ENCODE assay signal across 23 mouse cellular contexts in the genomic region with DNA sequence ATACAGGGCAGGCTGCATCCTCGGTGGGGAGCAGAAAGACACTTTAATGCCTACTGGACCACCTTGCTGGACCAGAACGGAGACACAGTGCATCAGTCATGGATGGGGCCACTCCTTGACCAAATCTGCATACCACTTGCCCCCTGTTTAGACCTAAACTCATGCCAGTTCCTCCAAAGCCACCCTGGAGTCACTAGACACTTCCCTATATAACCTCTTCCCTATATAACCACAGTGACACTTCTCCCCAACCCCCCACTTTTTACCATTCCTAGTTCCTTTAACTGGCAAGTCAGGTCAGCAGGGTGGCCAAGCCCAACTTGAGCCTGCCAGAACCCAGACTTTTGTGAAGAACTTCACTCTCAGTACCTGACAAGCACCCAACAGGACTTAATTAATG.
DNase-seq lines count a peak whose midpoint lies in the region; ATAC-seq and TF ChIP-seq lines count a peak whose summit lies in the region.
"Had no signal": no experiment of that assay in that cellular context is flagged by ENCODE, and none has a peak within 500 bp of the region (broad histone marks: within the 10 kb centered on the region; RNA-seq: fewer than 3 reads in every experiment).

No protein-coding gene starts in this region.

- no peaks in the 10 kb centered on the region for H3K27me3 ChIP-seq in heart, embryonic 10.5 days (ENCODE audit: insufficient read depth, poor library complexity, severe bottlenecking)
- H3K27me3 ChIP-seq in liver, adult 2 months (ENCODE audit: control insufficient read depth, insufficient read depth, low read length): no peaks in the 10 kb centered on the region
- H3K27me3 ChIP-seq in liver, postnatal 0 days (ENCODE audit: insufficient read depth, low read length): no peaks in the 10 kb centered on the region
- no peaks in the 10 kb centered on the region for H3K27me3 ChIP-seq in CH12.LX (replicated peaks)
- no peaks in the 10 kb centered on the region for H3K27me3 ChIP-seq in kidney, embryonic 14.5 days (ENCODE audit: control insufficient read depth, insufficient read depth, low read length)
- H3K27me3 ChIP-seq: heart, embryonic 13.5 days; liver, embryonic 13.5 days; midbrain, embryonic 15.5 days had no signal

- H3K9ac ChIP-seq in liver, adult 2 months (ENCODE audit: low read depth, low read length): no peak overlapping the region
- no peak overlapping the region for H3K9ac ChIP-seq in liver, postnatal 0 days (replicated peaks)
- H3K9ac ChIP-seq in CH12.LX (ENCODE audit: insufficient read depth, low read depth): no peak overlapping the region
- H3K9ac ChIP-seq in kidney, embryonic 14.5 days (ENCODE audit: low read depth, low read length): no peak overlapping the region
- H3K9ac ChIP-seq: heart, embryonic 13.5 days; liver, embryonic 13.5 days; lung, embryonic 14.5 days; midbrain, embryonic 15.5 days had no signal

- no peak overlapping the region for H3K27ac ChIP-seq in heart, embryonic 10.5 days
- no peak overlapping the region for H3K27ac ChIP-seq in liver, adult 2 months (replicated peaks; ENCODE audit: insufficient read depth, low read depth, low read length)
- no peak overlapping the region for H3K27ac ChIP-seq in liver, postnatal 0 days (ENCODE audit: low read depth)
- H3K27ac ChIP-seq in CH12.LX (ENCODE audit: insufficient read depth, low read depth): peak overlapping the region; percentile 44; the same call in 1 of the 2 replicates
- H3K27ac ChIP-seq in kidney, embryonic 14.5 days (ENCODE audit: low read depth, low read length): no peak overlapping the region
- H3K27ac ChIP-seq: heart, adult 2 months; heart, embryonic 13.5 days; liver, embryonic 13.5 days; midbrain, embryonic 15.5 days had no signal

- no peaks in the 10 kb centered on the region for H3K79me2 ChIP-seq in liver, adult 2 months (ENCODE audit: control insufficient read depth, insufficient read depth, low read length)
- H3K79me2 ChIP-seq in CH12.LX (replicated peaks; ENCODE audit: control insufficient read depth, extremely low read depth, insufficient read depth, poor library complexity, severe bottlenecking): no peaks in the 10 kb centered on the region

- ATAC-seq in liver, postnatal 0 days: no peak
- peak; percentile 95 for ATAC-seq in common myeloid progenitor, adult 5-6 weeks (replicated peaks; ENCODE audit: low read depth, poor library complexity, severe bottlenecking)
- no peak for ATAC-seq in kidney, embryonic 14.5 days (ENCODE audit: low FRiP score, low TSS enrichment)
- ATAC-seq: CD4-positive, CD25-positive, alpha-beta regulatory T cell, adult 4 months; midbrain, embryonic 15.5 days had no signal

- no peak for TF ChIP-seq POLR2A in liver, adult 2 months (IDR thresholded peaks at IDR 0.05; ENCODE audit: extremely low read depth, insufficient read depth, low read length)
- TF ChIP-seq POLR2A in CH12.LX (IDR thresholded peaks at IDR 0.05; ENCODE audit: low read depth, low read length): no peak

- no peaks in the 10 kb centered on the region for H3K36me3 ChIP-seq in heart, embryonic 10.5 days
- H3K36me3 ChIP-seq in liver, adult 2 months (ENCODE audit: control insufficient read depth, insufficient read depth, low read length): no peaks in the 10 kb centered on the region
- no peaks in the 10 kb centered on the region for H3K36me3 ChIP-seq in liver, postnatal 0 days (replicated peaks; ENCODE audit: insufficient read depth, low read length)
- H3K36me3 ChIP-seq in CH12.LX (replicated peaks in 1 of 2; ENCODE audit: control insufficient read depth in 1 of 2, insufficient read depth in 1 of 2, low read length in 1 of 2): no peaks in the 10 kb centered on the region
- H3K36me3 ChIP-seq in kidney, embryonic 14.5 days (ENCODE audit: control insufficient read depth, insufficient read depth, low read length): no peaks in the 10 kb centered on the region
- H3K36me3 ChIP-seq: heart, embryonic 13.5 days; liver, embryonic 13.5 days; midbrain, embryonic 15.5 days had no signal

- in situ Hi-C loops in CH12.LX (cut with MboI; ENCODE audit: low pct_ligation_motif_present, low pct_unique_long_range_greater_than_20kb, low sequenced_read_pairs): no loop called here

- peak; percentile 85 for DNase-seq in heart, adult 11 months
- no peak for DNase-seq in heart, embryonic 10.5 days (ENCODE audit: low spot score)
- peak; percentile 19 for DNase-seq in liver, adult 2 months (ENCODE audit: extremely low read depth, low read depth, low spot score)
- no peak for DNase-seq in liver, postnatal 0 days
- DNase-seq in CH12.LX (ENCODE audit: extremely low read depth): no peak
- no peak for DNase-seq in gastrocnemius, adult 18-20 months (ENCODE audit: low spot score)
- DNase-seq: adrenal gland, adult 8-10 months; cerebellum, adult 2 months; cerebellum, postnatal 14 days; gastrocnemius, postnatal 25 days; heart, adult 2 months; heart, postnatal 10 days; kidney, adult 18-20 months; layer of hippocampus, postnatal 36 days; left cerebral cortex, postnatal 4 days; liver, embryonic 13.5 days; right cerebral cortex, postnatal 25 days had no signal

- no peak overlapping the region for H3K4me3 ChIP-seq in heart, embryonic 10.5 days
- no peak overlapping the region for H3K4me3 ChIP-seq in liver, adult 2 months (ENCODE audit: insufficient read depth, low read depth, low read length)
- H3K4me3 ChIP-seq in liver, postnatal 0 days (ENCODE audit: low read depth, low read length): no peak overlapping the region
- H3K4me3 ChIP-seq in CH12.LX (replicated peaks in 1 of 3; ENCODE audit: low read depth in 2 of 3, low read length in 2 of 3, poor library complexity in 1 of 3): peak overlapping the region in 1 of 3 experiments; percentile 19
- no peak overlapping the region for H3K4me3 ChIP-seq in kidney, embryonic 14.5 days (ENCODE audit: low read length)
- H3K4me3 ChIP-seq: heart, adult 2 months; heart, embryonic 13.5 days; liver, embryonic 13.5 days; midbrain, embryonic 15.5 days had no signal

- no peak for TF ChIP-seq RAD21 in CH12.LX (IDR thresholded peaks at IDR 0.05; ENCODE audit: low read depth, low read length)

- no peak for TF ChIP-seq EP300 in liver, postnatal 0 days (IDR thresholded peaks at IDR 0.05; ENCODE audit: low read depth)
- no peak for TF ChIP-seq EP300 in CH12.LX (IDR thresholded peaks at IDR 0.05; ENCODE audit: low read length)

- no peaks in the 10 kb centered on the region for H3K9me3 ChIP-seq in heart, embryonic 10.5 days
- H3K9me3 ChIP-seq in liver, postnatal 0 days (ENCODE audit: low read length): no peaks in the 10 kb centered on the region
- no peaks in the 10 kb centered on the region for H3K9me3 ChIP-seq in CH12.LX (replicated peaks; ENCODE audit: low read length)
- no peaks in the 10 kb centered on the region for H3K9me3 ChIP-seq in kidney, embryonic 14.5 days (ENCODE audit: control insufficient read depth, low read length)
- H3K9me3 ChIP-seq: heart, embryonic 13.5 days; liver, embryonic 13.5 days; midbrain, embryonic 15.5 days had no signal

- WGBS in heart, embryonic 10.5 days: 38% methylated on average over 2 of the region's 2 CpGs
- 35% methylated on average over 2 of the region's 2 CpGs for WGBS in liver, adult 2 months
- WGBS in liver, postnatal 0 days (ENCODE audit: insufficient replicate concordance): 41% methylated on average over 2 of the region's 2 CpGs
- WGBS in kidney, embryonic 14.5 days: 33% methylated on average over 2 of the region's 2 CpGs

- H3K4me1 ChIP-seq in heart, embryonic 10.5 days: peaks cover 10% of the 10 kb centered on the region
- H3K4me1 ChIP-seq in liver, adult 2 months (ENCODE audit: control insufficient read depth, insufficient read depth, low read length): no peaks in the 10 kb centered on the region
- H3K4me1 ChIP-seq in liver, postnatal 0 days (ENCODE audit: insufficient read depth): peaks cover 3% of the 10 kb centered on the region; the same call in 1 of the 2 replicates
- H3K4me1 ChIP-seq in CH12.LX (ENCODE audit: control insufficient read depth in 1 of 2, insufficient read depth in 2 of 2): peaks cover 22 to 63% of the 10 kb centered on the region in 2 experiments
- 0 out of 2 replicates have a peak, but pooled peaks cover 3% of the 10 kb centered on the region for H3K4me1 ChIP-seq in kidney, embryonic 14.5 days (ENCODE audit: control insufficient read depth, insufficient read depth, low read length)
- H3K4me1 ChIP-seq: liver, embryonic 13.5 days had no signal

- dilution Hi-C loops in CH12.LX (cut with MboI; ENCODE audit: extremely low pct_ligation_motif_present, extremely low pct_unique_long_range_greater_than_20kb, low sequenced_read_pairs): no loop called here

- H3K4me2 ChIP-seq in liver, postnatal 0 days (ENCODE audit: low read depth, low read length): no peak overlapping the region
- peak overlapping the region; percentile 1; the same call in 1 of the 2 replicates for H3K4me2 ChIP-seq in CH12.LX (ENCODE audit: insufficient read depth, low read depth, poor library complexity, severe bottlenecking)
- no peak overlapping the region for H3K4me2 ChIP-seq in kidney, embryonic 14.5 days (replicated peaks; ENCODE audit: low read depth, low read length)
- H3K4me2 ChIP-seq: heart, embryonic 13.5 days; liver, embryonic 13.5 days; lung, embryonic 14.5 days; midbrain, embryonic 15.5 days had no signal

- no peak for TF ChIP-seq CTCF in liver, adult 2 months (IDR thresholded peaks at IDR 0.05; ENCODE audit: low read depth, low read length)
- TF ChIP-seq CTCF in liver, postnatal 0 days (IDR thresholded peaks at IDR 0.05; ENCODE audit: low read depth): no peak
- no peak for TF ChIP-seq CTCF in CH12.LX (conservative IDR thresholded peaks at IDR 0.05 in 1 of 2, IDR thresholded peaks at IDR 0.05 in 1 of 2; ENCODE audit: low read depth in 2 of 2, low read length in 2 of 2)

TF ChIP-seq in CH12.LX, 34 proteins besides CTCF, POLR2A, EP300 and RAD21:
- no peak for TF ChIP-seq ZKSCAN1 (IDR thresholded peaks at IDR 0.05; ENCODE audit: borderline replicate concordance, low read depth, low read length)
- no peak for TF ChIP-seq JUN (IDR thresholded peaks at IDR 0.05; ENCODE audit: insufficient read depth, low read depth, low read length)
- TF ChIP-seq BHLHE40 (IDR thresholded peaks at IDR 0.05; ENCODE audit: low read depth, low read length): no peak
- no peak for TF ChIP-seq GABPA (IDR thresholded peaks at IDR 0.05; ENCODE audit: insufficient replicate concordance, low read depth, low read length)
- TF ChIP-seq PAX5 (IDR thresholded peaks at IDR 0.05; ENCODE audit: low read length): no peak
- TF ChIP-seq POLR2AphosphoS2 (IDR thresholded peaks at IDR 0.05; ENCODE audit: low read depth, low read length): no peak
- no peak for TF ChIP-seq MXI1 (IDR thresholded peaks at IDR 0.05; ENCODE audit: low read depth, low read length)
- no peak for TF ChIP-seq IRF4 (IDR thresholded peaks at IDR 0.05; ENCODE audit: low read depth, low read length)
- TF ChIP-seq ZMIZ1 (IDR thresholded peaks at IDR 0.05; ENCODE audit: low read depth, low read length): no peak
- TF ChIP-seq KAT2A (IDR thresholded peaks at IDR 0.05; ENCODE audit: insufficient replicate concordance, low read length): no peak
- no peak for TF ChIP-seq NELFE (IDR thresholded peaks at IDR 0.05; ENCODE audit: low read depth, low read length)
- no peak for TF ChIP-seq MEF2A (IDR thresholded peaks at IDR 0.05; ENCODE audit: borderline replicate concordance, low read depth, low read length)
- TF ChIP-seq JUND (conservative IDR thresholded peaks at IDR 0.05; ENCODE audit: low read depth, low read length): no peak

Comparison
In these comparisons a context has a peak if more than half of its experiments do, and no peak if none do; other contexts are left out.
1. DNase-seq: peak in heart, adult 11 months (single experiment) and liver, adult 2 months (single experiment); none in heart, embryonic 10.5 days (single experiment), liver, postnatal 0 days (single experiment), CH12.LX (single experiment) and gastrocnemius, adult 18-20 months (single experiment).